Mouse (Mus musculus) midbrain, postnatal 0 days (tissue): ENCODE measurements at regions not wholly inside any gene's neighbourhood (a gene's known extent, or its start where the extent isn't known, plus 50 kb on each side); places are given as distances from the start of the nearest gene placed in this dataset.

Experiments used
- ATAC-seq: fragments of 200-750 bp; cut with Nextera tagmentation; 2 replicates; pipeline ENCODE4 v1.8.0; 2017; ENCODE audit warnings: moderate number of reproducible peaks, mild to moderate bottlenecking, moderate TSS enrichment, moderate library complexity; ENCODE audit not compliant: low FRiP score
- DNase-seq: peaks from one replicate; pipeline ENCODE4 v3.0.0-alpha.2; 2015; ENCODE audit warnings: low spot score
- H3K27ac ChIP-seq: fragments of 300-500 bp; sonication (generic); 2 replicates; pipeline ENCODE4 v1.5.1; 2014; ENCODE audit warnings: low read depth, mild to moderate bottlenecking, low read length, mixed read lengths
- H3K27me3 ChIP-seq: fragments of 300-500 bp; sonication (generic); 2 replicates; pipeline ENCODE4 v1.6.1; 2014; ENCODE audit warnings: low read length, control low read depth, mixed read lengths; ENCODE audit not compliant: insufficient read depth
- H3K36me3 ChIP-seq: fragments of 300-500 bp; sonication (generic); 2 replicates; pipeline ENCODE4 v1.6.1; 2014; ENCODE audit warnings: low read length, control low read depth, mixed read lengths; ENCODE audit not compliant: insufficient read depth
- H3K4me1 ChIP-seq: fragments of 300-500 bp; sonication (generic); 2 replicates; pipeline ENCODE4 v1.6.1; 2014; ENCODE audit warnings: mild to moderate bottlenecking, control low read depth, antibody characterized with exemption, low read length, mixed read lengths; ENCODE audit not compliant: insufficient read depth
- H3K4me2 ChIP-seq: fragments of 300-500 bp; sonication (generic); 2 replicates; pipeline ENCODE4 v1.6.1; 2014; ENCODE audit warnings: low read depth, mild to moderate bottlenecking, low read length, mixed read lengths; ENCODE audit not compliant: poor library complexity, severe bottlenecking
- H3K4me3 ChIP-seq: fragments of 300-500 bp; sonication (generic); 2 replicates; pipeline ENCODE4 v1.5.1; 2014; ENCODE audit warnings: low read depth, mild to moderate bottlenecking, low read length, moderate library complexity
- H3K9ac ChIP-seq: fragments of 300-500 bp; sonication (generic); replicated peaks from 2 replicates; pipeline ENCODE4 v1.6.1; 2014; ENCODE audit warnings: mild to moderate bottlenecking, low read length, moderate library complexity, mixed read lengths; ENCODE audit not compliant: poor library complexity, severe bottlenecking
- H3K9me3 ChIP-seq: fragments of 300-500 bp; sonication (generic); 2 replicates; pipeline ENCODE4 v1.6.1; 2016; ENCODE audit warnings: low read length, control low read depth
- CTCF ChIP-seq: IDR thresholded peaks from 2 replicates; pipeline ENCODE4 v1.5.1; 2016; ENCODE audit warnings: antibody characterized with exemption, mild to moderate bottlenecking
- WGBS: fragments of 180-500 bp; shearing (Covaris S2); extraction: QIAGEN DNeasy Blood & Tissue Kit; methylation state at CpG from one replicate; pipeline ENCODE4 v1.1.7; 2014; 5-methylcytosine and 5-hydroxymethylcytosine counted together

DNA sequence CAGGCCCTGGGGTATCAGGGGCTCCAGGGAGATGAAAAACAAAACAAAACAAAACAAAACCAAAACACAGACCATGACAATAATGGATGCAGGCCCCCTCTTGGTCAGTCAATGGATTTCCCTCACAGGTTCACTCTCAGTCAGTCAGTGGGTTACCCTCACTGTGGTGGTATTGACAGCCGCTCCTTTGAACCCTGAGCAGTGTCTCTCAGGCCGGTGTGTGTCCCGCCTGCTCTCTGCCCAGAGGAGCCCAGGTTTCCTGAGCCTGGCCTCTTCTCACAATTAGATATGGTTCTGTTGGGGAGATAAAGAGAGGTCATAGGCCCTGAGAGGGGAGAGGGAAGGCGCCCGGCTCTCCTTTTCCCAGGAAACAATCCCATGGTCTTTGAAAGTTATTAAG is 87.8 kb upstream of the Parp11 start:
- 24% methylated on average over 5 of the region's 5 CpGs for WGBS
- TF ChIP-seq CTCF: no peak
- Histone ChIP-seq H3K27ac (no peak overlapping the region), H3K9me3 (no peaks in the 10 kb centered on the region), H3K4me1 (no peaks in the 10 kb centered on the region; the same call in 1 of the 2 replicates), H3K4me3 (no peak overlapping the region), H3K4me2 (no peak overlapping the region), H3K27me3 (no peaks in the 10 kb centered on the region), H3K36me3 (no peaks in the 10 kb centered on the region), H3K9ac (no peak overlapping the region)
- DNase-seq: no peak
- no peak for ATAC-seq

DNA sequence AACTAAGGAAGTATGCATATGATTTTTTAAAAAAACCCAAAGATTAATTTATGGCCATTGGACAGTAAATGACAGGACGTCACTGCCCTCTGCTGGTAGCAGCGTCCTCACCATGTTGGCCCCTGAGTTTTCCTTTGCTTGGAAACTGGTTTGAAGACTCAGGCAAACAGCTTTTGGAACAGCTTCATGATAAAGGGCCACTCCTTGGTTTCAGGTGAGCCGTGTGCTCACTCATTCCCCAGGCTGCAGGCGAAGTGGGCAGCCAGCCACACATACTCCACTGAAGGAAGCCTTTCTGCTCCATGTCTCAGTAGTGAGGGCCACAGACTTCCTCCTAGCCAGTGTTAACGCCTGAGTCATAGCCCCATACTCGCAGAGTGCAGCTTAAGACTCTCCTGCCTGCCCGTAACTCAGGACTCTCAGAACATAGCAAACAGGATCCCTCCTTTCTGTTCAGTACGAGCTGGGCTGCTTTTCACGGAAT is 87.2 kb upstream of the Parp11 start:
- peak; percentile 90 for TF ChIP-seq CTCF
- Histone ChIP-seq H3K9me3 (no peaks in the 10 kb centered on the region), H3K4me2 (no peak overlapping the region), H3K4me1 (no peaks in the 10 kb centered on the region; the same call in 1 of the 2 replicates), H3K36me3 (no peaks in the 10 kb centered on the region), H3K27ac (no peak overlapping the region), H3K27me3 (no peaks in the 10 kb centered on the region), H3K4me3 (no peak overlapping the region), H3K9ac (no peak overlapping the region)
- peak; percentile 78 for DNase-seq
- no peak for ATAC-seq
- WGBS: 39% methylated on average over 9 of the region's 9 CpGs

DNA sequence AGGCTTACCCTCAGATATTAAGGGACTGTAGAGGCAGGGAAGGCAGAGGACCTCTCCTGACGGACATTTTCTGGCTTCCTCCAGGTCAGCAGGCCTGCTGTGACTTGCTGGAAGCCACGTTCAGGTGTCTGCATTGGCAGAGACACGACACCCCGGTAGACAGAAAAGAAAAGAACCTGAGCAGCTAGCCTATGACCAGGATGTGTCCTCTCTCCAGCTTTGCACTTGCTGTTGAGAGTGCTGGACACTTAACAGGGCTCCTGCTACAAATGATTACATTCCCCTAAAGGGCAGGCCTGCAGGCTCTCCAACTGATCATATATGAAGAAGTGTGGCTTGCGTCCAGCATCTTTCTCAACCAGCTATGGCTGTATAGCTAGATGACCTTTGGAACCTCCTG is 84.5 kb upstream of the Parp11 start:
- no peak for ATAC-seq
- Histone ChIP-seq H3K9ac (no peak overlapping the region), H3K36me3 (no peaks in the 10 kb centered on the region), H3K4me3 (no peak overlapping the region), H3K4me2 (no peak overlapping the region), H3K9me3 (no peaks in the 10 kb centered on the region), H3K27me3 (no peaks in the 10 kb centered on the region), H3K4me1 (no peaks in the 10 kb centered on the region), H3K27ac (no peak overlapping the region)
- no peak for TF ChIP-seq CTCF
- 72% methylated on average over 5 of the region's 5 CpGs for WGBS
- DNase-seq: no peak

DNA sequence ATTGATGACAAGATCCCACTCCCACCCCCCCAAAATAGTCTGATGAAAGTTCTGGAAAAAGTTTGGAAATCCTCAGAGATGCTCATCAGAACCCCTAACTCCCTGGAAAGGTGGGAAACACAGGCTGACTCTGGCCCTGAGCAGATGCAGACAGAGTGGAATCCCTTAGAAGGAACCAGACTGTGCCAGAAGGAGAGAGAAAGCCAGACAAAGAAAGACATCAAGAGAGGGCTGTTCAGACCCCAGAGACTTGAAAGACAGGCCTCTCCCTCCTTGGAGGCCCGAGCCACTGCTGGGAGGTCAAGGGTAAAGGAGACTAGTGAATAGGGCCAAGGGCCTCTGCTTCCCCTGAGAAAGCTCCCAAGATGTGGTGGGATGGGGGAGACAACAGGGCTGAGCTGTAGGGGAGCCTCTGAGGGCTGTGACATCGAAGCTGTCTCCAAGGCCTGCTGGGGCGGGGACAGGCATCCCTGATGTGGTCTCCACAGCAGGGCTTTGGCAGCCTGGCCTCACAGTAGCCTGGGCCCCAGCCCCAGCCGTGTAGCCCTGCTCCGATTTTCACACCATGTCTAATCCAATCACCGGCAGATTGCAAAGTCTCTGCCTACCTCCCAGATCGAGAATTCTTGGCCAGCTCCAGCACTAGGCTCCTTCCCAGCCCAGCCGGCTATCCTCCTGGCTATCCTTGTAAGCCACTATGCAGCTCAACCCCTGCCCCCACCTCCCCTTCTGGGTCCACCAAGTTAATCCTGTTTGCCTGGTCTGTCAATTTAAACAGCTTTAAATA is 83.5 kb upstream of the Parp11 start:
- no peak for TF ChIP-seq CTCF
- ATAC-seq (peak; percentile 83), DNase-seq (peak; percentile 90)
- no peaks in the 10 kb centered on the region for H3K36me3 ChIP-seq
- H3K27ac ChIP-seq: no peak overlapping the region
- no peaks in the 10 kb centered on the region for H3K27me3 ChIP-seq
- no peaks in the 10 kb centered on the region for H3K4me1 ChIP-seq
- H3K4me3 ChIP-seq: no peak overlapping the region
- no peak overlapping the region for H3K4me2 ChIP-seq
- 15% methylated on average over 8 of the region's 8 CpGs for WGBS
- no peak overlapping the region for H3K9ac ChIP-seq
- no peaks in the 10 kb centered on the region for H3K9me3 ChIP-seq

DNA sequence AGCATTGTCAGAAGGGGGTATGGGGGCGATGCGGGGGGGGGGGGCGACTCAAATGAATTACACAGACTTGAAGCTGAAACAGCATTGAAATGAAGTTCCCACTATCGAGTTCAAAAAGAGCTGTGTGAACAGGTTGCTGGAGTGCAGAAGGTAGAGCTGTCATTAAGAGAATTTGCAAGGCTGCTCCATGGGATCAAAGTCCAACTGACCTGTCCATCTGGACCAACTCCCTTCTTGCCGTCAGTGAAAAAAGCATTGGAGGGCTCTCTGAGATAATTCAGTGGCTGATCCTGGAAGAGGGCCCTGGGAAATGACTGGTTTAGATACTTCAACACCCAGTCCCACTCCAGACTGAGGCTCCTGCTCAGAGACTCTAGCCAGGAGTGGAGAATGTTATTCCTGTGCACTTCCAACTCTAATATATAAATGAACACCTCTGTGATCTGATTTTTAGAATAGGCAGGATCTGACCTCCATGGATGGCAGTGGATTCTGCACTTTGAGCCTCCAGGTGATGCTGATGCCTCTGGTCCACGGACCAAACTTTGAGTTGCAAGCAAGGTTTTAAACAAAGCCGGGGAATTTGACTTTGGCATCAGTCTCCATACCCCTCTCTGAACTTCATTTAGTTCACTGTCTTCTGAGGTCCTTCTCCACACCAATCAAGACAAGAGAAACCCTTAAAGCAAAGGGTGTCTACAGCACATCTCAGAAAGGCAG is 82.6 kb upstream of the Parp11 start:
- WGBS: 22% methylated on average over 7 of the region's 7 CpGs
- Histone ChIP-seq H3K4me1 (no peaks in the 10 kb centered on the region), H3K4me3 (no peak overlapping the region), H3K27ac (no peak overlapping the region), H3K9me3 (no peaks in the 10 kb centered on the region), H3K9ac (no peak overlapping the region), H3K27me3 (no peaks in the 10 kb centered on the region), H3K36me3 (no peaks in the 10 kb centered on the region), H3K4me2 (no peak overlapping the region)
- TF ChIP-seq CTCF: no peak
- ATAC-seq: no peak
- no peak for DNase-seq

DNA sequence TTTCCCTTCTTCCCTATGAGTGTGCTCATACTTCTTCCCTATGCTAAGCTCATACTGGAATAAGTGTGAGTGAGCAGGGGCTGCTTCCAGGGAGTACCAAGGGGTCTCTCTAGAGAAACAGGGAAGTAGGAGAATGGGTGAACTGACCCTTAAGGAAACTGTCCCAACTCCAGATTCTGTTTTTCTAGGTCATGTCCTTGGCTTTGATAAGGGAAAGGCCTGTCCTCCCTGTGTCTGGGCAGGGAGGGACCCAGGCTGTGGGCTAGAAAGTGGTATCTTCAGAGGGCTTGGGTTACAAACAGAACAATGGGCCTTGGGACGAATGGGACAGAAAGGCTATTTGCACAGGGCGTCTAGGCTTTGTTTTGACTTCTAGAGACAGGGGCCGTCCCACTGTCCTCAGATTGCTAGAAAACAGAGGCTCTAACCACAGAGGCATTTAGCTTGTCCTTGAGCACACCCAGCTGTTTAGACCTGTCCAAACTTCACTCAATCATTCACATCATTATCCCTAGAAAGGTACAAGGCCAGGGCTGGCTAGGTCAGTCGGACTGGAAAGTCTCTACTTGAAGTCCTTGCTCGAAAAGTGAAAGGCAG is 82.0 kb upstream of the Parp11 start:
- DNase-seq: no peak
- H3K4me3 ChIP-seq: no peak overlapping the region
- no peak for TF ChIP-seq CTCF
- no peaks in the 10 kb centered on the region for H3K36me3 ChIP-seq
- no peaks in the 10 kb centered on the region for H3K9me3 ChIP-seq
- no peak overlapping the region for H3K27ac ChIP-seq
- no peaks in the 10 kb centered on the region for H3K4me1 ChIP-seq
- H3K9ac ChIP-seq: no peak overlapping the region
- no peaks in the 10 kb centered on the region for H3K27me3 ChIP-seq
- no peak for ATAC-seq
- no peak overlapping the region for H3K4me2 ChIP-seq
- WGBS: 60% methylated on average over 5 of the region's 5 CpGs
